Mouse (Mus musculus) megakaryocyte progenitor cell, adult 5-6 weeks (primary cell): ENCODE results near the gene Rhbg. TPM values are rescaled to one million over a fixed set of nuclear protein-coding genes. Genes with fewer than 3 reads are reported as not detected.

Experiments
- ATAC-seq: replicated peaks from 2 replicates; pipeline ENCODE4 v1.8.0; 2016; ENCODE audit warnings: mild to moderate bottlenecking, moderate TSS enrichment, inconsistent platforms; ENCODE audit not compliant: poor library complexity
- total RNA-seq, 2 experiments: library from RNA; stranded (forward) in 1 of 2; stranded (reverse) in 1 of 2; fragments of 157-497, 149-512 nt in 1 of 2; fragments of 200-1000 nt in 1 of 2; gene quantifications; 2 replicates each; pipeline versions ENCODE4 v1.2.3 to v1.2.4; 2015 to 2017

The Rhbg gene
- total RNA-seq, 2 experiments from 2014 or later, result not detected

DNA sequence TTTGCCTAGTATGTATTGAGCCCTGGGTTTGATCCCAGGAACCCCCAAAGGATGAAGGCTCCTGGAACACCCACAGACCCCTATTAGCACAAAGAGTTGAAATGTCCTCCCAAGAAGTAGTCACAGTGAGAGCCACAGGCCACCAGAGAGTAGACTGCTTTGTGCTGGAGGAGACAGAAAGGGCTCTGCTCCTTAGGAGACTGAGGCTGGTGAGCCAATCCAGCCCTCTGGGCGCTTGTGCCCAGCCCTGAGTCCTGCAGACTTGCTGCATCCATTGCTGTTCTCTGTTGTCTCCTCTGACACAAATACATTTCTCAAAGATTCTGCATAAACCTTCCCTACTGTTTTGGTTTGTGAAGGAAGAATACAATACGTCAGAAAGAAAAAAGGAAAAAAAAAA, 43.6 kb downstream of the Rhbg start:
- no peak for ATAC-seq

DNA sequence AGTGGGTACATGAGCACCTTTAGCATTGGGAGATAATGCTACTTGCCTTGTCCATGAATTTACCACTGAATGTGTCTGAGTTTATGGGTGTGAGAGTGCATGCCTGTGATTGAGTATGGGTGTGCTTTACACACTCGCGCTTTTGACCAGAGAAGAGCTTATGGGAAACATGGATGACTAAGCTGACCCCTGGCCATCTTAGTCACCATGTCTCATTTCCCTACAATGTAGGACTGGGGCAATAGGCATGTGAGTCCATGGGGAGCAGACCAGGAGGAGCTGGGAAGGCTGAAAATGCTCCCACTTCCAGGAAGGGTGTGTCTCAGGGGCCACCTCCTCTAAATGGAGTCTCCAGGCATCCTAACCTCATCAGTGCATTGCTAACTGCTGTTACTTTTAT, 44.4 kb downstream of the Rhbg start:
- ATAC-seq, result no peak

DNA sequence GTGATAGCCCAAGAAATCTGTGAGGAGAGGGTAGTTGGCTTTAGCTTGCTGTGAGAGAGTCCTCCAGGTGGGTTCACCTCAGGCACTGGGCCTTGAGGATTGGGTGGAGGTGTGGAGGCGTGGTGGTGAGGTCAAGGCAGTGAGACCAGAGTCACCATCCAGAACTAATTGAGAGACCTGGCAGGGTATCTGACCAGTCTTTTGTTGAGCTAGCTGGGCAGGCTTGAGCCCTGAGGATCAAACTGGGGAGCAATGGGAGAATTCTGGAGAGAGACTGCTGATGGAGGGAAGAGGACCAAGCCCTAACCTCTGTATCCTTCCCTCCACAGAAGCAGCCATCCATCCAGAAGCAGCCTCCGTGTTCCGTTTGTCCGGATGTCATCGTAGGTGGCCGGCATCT, 45.2 kb downstream of the Rhbg start:
- ATAC-seq, result no peak

DNA sequence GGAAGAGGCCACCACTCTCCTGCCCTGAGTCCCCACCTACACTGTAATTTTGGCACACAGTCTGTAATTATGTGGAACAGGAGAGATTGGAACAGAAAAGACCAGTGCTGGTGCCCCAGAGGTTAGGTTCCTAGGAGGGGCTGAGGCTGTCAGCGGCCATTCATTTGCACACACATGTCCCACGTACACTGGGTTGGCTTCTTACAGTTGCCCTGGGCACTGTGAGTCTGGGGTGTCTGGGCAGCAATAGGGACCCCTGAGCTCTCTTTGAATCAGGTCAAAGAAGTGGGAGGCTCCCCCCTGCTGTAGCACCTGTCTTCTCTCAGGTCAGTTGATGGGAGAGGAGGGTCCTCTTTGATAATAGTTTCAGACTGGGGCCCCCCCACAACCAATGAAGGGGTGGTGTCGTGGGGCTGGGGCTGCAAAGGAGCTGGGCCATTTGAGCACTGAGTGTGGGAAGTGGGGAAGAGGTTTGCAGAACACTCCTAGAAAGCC, 46.2 kb downstream of the Rhbg start:
- ATAC-seq, result no peak

DNA sequence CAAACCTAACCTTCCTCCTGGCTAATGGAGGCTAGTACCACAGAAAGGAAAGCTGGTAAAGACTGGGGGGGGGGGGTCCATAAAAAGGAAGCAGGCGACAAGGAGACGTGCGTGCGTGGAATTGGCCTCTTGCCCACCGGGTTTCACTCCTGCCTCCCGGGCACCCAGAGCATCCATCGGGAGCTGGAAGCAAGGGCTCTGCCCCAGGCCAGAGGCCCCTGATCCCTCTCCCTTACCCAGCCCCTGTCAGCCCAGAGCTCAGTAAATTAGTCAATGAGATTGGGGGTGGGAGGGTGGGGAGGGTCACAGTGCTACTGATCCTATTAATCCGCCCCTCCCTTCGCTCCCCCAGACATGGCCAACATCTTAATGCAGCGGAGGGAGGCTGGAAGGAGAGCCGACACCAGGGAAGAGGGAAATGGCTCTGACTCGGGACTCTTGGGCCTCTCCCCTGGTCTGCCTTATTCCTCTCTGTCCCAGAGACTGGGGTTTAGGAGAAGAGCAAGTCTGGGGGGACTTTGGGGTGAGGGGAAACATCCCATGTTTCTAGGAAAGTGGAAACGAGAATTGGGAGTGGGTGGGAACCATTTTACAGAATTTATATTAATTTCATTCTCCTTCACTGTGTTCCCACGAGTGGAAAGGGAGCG, 46.9 kb downstream of the Rhbg start:
- no peak for ATAC-seq

DNA sequence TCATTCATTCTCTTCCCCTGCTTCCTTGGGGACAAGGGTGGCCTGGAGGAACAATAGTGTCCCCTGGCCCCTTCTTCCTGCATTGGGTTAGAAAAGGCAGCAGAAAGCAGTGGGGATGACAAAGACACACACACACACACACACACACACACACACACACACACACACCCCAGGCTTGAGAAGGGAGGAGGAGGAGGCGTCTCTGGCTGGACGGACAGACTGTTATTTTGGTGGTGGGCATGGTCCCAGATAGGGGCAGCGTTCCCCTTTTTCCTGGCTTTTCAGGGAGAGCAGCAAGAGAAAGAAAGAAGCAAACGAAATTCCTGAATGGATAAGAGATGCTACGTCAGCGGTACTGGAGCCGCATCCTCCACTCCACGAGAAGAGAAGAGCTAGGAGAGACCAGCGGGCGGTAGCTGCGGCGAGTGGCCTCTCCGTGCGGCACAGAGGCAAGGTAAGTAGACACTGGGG, 47.6 kb downstream of the Rhbg start:
- ATAC-seq, result no peak

DNA sequence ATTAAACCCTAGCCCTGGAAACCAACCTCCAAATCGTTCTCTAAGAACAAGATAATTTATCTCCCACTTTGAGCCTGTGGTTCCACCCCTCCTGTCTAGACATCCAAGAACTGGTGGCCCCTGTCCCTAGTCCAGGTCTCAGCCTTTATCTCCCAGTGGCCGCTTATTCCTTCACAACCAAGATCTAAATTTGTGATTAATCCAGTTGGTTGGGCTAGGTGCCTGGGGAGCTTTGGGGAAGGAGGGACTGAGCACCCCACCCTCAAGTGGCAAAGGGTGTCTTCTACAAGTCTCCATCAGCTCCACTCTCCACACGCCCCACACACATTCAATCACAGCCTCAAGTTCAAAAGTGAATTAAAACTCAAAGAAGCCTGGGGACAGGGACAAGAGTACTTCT, 48.0 kb downstream of the Rhbg start:
- ATAC-seq, result no peak

DNA sequence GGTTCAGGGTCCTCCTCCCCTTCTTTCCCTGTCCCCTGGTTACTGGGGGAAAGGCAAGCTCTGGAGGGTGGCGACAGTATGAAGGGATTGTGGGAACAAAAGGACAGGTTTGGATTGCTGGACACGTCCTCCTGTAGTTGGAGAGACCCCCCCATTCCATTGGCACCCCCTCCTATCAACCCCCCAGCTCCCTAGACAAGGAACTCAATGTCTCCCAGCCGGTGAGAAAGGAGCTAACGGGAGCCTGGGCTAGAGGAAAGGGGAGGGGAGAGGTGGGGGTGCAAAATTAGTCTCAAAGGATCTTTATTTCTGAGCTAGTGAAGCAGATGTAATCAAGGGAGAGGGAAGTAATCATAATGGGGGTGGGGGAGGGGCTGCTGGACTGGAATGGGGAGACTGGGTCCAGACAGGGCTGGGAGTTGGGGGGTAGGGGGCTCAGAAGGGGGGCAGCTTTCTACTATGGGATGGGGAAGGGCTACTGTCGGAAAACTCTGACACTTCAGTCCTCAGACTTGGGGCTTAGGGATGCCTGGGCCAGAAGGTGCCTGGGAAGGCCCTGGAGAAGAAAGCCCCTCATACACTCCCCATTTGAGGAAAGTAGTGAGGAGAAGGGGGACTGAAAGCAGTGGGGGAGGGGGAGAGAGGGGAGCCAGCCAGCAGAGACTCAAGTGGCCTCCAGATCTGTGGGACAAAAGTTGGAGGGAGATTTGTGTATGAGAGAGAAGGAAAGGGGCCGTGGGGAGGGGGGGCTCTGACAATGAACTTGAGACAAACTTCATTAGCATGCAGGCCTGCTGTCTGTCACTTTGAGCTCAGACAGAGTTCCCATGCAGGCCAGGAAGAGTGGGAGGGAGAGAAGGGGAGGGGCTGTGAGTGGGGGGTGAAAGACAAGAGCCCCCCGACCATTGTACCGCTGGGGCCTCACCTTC, 48.7 kb downstream of the Rhbg start:
- no peak for ATAC-seq

DNA sequence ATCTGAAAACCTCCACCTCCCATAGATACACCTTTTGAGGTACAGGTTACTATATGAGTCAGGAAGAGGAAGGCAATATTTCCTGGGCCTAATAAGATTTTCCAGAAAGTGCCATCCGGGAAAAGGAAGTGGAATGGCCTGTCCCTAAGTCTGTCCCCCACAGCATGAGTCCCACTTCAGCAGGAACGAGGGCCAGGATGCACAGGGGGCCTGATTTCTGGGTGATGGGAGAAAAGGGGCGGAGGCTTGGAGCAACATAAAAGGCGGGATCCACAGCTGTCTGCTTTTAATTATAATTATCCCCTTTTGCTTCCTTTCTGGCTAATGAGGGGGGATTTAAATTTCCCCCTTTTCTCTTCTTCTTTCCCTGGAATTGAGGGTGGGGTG, 49.3 kb downstream of the Rhbg start:
- ATAC-seq, result no peak

DNA sequence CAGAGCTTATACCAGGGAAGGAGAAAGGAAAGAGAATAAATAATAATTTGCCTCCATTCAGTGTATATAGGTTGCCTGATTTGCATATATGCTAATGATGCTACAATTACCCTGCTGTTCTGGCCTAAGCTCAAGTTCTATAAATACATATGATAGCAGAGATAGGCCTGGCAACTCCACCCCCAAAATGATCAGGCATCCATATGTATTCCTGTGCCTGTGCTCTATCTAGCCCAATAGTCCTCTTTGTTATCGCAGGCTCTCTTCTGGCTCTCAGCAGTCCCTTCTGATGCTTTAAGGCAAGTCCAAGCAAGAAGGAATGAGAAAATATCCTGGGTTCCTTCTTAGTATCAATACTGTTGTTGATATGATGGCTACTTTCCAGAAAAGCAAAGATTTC, 49.8 kb downstream of the Rhbg start:
- no peak for ATAC-seq

DNA sequence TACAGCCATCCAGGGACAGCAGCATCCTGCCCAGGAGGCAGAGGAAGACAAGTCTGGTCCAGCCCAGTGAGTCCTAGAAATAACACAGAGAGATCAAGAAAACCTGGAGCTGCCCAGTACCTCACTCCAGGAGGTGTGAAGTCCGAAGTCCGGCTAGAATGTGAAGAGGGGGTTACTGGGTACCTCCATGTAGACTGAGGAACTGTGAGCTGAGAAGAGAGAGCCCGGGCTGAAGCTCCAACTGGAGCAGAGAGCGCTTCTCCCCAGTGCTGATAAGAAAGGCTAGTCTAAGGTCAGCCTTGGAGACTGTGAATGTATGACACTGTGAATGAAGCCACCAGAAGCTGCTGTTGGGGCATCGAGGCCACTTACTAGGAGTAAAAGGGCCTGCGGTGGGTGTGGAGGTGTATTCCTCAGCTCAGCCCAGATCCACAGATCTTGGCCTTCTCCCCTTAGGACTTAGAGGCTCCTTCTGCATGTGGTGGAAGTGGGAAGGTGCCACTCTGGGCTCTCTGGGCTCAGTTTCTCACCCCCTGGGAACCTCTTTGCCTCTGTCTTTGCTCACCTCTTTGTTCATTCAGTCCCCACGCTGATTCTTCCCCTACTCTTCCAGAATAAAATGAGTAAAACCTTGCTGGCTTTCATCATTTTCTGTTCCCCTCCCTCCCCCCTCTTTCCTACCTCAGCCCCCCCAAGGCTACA, 50.4 kb downstream of the Rhbg start:
- ATAC-seq, result no peak

DNA sequence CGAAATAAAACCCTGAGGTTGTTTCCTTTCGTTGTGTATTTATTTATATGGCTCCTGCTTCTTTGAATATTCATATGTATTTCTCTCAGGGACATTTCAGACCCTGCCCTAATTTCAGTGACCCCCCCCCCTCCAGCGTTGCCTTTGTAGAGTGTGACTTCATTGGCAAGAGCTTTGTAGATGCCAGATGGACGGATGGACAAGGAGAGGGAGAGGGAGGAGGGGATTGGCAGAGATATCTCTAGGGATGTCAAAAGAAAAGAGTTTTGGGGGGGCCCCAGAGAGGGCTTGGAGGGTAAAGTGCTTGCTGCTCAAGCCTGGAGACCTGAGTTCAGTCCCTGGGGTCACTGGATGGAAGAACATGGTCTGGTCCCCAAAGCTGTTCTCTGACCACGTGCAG, 51.1 kb downstream of the Rhbg start:
- no peak for ATAC-seq

DNA sequence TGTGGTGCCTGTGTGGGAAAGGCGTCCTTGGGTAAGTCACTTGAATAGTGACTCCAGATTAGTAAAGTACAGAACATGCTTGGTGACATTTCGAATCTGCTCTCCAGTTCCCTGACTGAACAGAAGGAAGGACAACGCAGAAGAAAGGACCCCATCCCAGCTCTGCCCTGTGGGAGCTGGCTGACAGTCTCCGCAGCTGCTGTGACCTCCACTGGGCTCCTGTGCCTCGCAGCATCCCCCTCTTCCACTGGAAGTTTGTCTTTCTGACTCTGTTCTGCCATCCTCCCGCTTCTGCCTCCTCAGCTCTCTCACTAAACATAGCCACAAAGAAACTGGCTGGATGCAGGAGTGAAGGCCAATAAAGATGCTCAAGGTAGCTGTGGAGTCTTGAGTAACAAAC, 51.5 kb downstream of the Rhbg start:
- no peak for ATAC-seq

DNA sequence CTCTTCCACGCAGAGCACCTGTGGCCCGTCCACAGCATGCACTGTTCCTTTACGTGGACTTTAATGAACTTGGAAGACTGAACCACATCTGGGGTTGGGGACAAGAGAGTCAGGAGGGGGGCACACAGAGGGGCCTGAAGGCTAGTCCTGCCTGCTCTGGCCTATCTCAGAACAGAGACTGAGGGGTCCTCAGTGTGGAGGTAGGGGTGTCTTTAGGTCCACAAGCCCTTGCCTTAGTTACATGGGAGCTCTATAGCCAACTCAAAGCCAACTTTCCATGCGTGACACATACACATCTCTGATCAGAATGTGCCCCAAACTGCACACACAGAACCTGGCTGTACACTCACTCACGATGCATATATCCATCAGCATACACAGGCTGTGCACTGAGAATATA, 52.9 kb downstream of the Rhbg start:
- ATAC-seq, result no peak

DNA sequence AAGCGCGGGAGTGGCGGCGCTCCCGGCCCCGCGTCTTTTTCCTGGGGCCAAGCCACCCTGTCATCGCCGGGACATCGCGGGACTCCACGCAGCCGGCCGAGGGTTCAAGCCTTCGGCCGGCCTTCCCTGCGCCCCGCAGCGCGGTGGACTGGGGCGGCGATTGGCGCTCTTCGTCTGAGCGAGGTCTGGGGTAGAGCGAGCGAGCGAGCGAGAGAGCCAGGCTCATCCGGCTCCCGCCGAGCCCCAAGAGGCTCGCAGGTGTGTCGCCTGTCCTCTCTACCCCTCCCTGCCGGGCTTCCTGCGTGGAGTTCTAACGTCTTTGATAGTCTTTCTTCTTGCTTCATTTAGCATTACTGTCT, 53.6 kb downstream of the Rhbg start:
- no peak for ATAC-seq

DNA sequence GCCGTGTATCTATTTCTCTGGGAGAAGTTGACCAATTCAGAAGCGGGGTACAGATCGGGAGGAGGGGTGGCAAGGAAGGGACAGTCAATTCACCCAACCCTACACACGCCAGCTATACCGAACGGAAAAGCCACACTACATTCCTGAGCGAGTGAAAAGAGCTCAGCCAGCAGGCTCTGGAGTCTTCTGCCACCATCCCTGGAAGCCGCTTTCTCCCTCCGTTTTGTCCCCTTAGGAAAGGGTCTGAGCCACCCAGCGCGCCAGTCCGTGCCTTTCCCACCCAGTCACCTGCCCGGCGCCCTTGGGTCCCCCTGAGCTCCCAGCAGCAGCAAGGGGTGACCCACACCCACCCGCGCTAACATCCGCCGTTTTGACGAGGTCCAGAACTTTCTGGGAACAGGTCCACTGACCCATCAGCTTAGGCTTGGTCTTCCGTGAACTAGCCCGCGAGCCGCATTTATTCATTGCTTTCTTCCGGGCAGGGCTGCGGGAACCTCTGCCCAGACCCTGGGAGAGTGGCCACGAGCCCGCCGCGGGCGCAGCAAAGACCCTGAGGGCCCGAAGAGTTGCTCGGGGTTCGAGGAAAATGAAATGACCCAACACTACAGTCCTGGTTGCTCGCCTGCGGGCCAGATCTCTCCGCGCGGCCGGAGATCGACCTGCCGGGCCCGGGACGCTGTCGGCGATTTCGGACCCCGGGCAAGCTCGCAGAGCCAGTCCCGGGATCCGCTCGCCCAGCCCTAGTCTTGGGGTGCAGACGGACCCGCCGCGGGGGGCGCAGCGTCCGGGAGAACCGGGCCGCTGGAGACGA, 54.1 kb downstream of the Rhbg start:
- no peak for ATAC-seq

DNA sequence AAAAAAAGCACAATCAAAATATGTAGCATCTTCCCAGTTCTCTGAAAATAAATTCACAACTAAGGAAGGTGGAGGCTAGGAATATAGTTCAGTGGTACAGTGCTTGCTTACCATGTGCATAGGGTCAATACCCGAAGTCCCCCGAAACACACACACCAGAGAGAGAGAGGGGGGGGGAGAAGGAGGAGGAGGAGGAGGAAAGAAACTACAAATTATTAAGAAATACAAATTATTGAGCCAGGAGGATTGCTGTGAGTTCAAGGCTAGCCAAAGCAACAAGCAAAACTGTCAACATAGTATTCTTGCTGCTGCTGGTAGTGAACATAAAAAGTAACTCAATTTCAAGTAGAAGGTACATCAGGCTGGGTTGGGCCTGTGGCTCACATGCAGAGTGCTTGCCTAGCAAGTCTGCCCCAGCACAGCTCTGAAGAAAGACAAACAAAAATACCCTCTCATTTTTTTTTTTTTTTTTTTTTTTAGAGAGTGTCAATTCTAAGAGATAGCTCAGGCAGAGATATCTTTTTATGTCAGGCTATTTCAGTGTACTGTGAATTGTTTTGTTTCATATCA, 54.9 kb downstream of the Rhbg start:
- no peak for ATAC-seq

DNA sequence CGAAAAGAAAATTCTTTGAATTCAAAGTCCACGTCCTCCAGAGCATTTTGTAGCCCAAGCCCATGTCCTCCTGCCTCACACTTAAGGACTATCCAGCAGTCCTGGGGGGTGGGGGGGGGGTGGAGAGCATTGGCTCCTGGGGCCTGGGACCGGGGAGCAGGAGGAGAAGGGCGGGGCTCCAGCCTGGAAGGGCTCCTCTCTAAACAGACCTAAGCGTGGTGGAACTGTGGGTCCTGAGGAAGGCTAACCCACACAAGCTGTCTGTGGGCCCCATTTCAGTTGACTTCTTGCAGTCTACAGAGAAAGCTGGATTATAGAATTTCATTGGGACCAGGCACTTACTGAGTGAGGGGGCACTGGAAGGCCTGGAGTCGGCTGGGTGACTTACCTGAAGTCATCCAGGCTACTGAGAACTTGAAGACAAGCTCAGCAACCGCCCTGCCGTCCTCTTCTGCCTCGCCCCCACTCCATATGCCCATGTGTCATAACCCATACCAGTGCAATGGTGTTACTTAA, 55.9 kb downstream of the Rhbg start:
- no peak for ATAC-seq

DNA sequence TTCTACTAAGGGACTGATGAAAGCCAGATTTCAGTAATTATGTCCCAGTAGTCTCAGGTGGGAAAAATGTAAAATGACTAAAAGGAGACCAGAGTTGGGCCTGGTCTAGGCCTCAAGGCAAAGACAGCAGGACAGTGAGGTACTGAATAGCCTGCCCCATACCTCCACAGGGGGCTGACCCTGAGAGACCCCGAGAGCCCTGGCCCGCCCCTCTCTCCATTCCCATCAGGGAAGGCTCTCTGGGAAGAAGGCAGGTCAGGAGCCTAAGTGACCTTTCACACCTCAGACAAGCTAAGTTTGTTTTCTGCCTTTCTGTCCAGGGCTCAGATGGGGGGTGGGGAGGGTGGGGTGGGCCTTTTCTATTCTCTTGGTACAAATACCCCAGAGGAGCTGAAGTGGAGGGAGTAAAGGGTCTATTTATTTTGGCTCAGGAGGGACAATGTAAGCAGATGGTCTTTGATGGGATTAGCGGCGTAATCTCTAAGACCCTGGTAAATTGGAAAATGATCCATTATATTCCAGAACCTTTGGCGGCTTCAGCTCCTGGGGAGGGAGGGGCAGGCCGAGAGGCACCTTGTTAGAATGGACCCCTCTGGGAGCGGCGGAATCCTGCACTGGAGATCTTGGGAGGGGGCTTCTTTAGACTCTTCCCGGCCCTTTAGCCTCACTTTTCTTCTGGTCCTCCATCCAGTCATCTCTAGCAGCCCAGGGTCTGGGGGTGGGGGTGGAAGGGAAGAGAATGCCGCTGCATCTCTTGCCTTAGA, 56.6 kb downstream of the Rhbg start:
- no peak for ATAC-seq
